Mouse (Mus musculus) layer of hippocampus, adult 9-10 months (tissue): ENCODE results near the gene Prnp.
A peak's percentile ranks its signal among the peaks of the same experiment; 100 is the strongest.

Experiments
- DNase-seq: peaks from one replicate; pipeline ENCODE4 v3.0.0; 2022; ENCODE audit warnings: low spot score

Prnp gene

GRCm38 (mm10) chr2:131949767-131950597 lies 40.3 kb downstream of the Prnp start:
- DNase-seq, result peak; percentile 63

- DNase-seq, result no peak
Measured at GRCm38 (mm10) chr2:131950598-131951095, 40.9 kb downstream of the Prnp start, which contains the start of gene Prnd. TSS of gene Prnd (plus strand) at chr2:131950861.

DNA sequence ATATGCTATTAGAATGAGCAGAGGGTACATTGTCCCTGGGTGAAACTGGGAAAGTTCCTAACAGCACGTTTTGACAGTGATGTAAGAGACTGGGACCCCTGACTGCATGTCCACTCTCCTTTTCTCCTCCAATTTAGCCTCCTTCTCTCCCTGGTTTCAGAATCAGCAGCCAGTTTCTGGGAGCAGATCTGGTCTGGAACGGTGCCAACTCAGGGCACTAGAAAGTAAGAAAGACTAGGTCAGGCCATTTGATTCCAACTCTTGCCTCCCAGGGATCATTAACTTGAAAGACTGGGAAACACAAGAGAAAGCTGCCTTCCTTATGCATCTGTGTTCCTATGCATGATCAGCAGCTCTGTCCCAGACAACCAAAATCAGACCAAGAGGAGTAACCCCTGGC lies 42.7 kb downstream of the Prnp start:
- no peak for DNase-seq

GRCm38 (mm10) chr2:131952961-131953538 lies 43.3 kb downstream of the Prnp start:
- DNase-seq, result no peak

- DNase-seq, result no peak
Measured at GRCm38 (mm10) chr2:131953711-131954110, 44.0 kb downstream of the Prnp start.

DNA sequence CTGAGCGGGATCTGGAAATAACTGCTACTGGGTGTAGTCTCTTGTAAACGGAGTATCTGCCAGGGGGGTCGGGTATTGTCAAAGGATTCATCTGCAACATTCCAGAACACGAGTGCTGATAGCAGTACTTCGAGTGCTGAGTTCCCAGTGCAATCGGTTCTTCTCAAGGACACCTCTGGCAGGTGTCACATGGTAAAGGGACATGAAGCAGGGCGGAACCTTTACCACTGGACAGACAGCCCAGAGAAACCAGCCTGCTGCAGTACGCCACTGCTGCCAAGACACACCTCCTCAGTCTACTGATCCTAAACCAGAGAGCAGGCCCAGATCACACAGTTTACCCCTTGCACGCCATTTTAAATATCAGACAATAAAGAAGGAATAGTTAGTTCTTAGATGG lies 45.1 kb downstream of the Prnp start:
- DNase-seq, result no peak

DNA sequence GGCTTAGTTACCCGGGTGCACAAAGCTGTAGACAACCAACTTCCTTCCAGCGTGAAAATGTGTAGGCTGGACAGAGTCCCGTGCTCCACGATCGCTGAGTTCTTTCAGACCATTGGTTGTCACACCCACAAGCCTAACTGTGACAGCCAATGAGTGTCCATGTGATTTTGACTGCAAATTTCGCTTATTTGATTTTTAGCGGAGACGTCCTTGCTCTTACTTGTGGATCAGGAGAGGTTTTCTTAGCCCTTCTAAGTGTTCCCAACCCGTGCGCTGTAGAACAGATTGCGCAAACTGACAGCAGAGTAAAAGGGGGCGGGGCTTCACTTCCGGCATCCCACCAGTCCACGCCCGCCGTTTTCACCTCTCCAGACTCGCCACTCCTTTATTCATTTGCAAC lies 45.5 kb downstream of the Prnp start:
- DNase-seq, result no peak

GRCm38 (mm10) chr2:131956336-131957256 lies 46.9 kb downstream of the Prnp start:
- no peak for DNase-seq

DNA sequence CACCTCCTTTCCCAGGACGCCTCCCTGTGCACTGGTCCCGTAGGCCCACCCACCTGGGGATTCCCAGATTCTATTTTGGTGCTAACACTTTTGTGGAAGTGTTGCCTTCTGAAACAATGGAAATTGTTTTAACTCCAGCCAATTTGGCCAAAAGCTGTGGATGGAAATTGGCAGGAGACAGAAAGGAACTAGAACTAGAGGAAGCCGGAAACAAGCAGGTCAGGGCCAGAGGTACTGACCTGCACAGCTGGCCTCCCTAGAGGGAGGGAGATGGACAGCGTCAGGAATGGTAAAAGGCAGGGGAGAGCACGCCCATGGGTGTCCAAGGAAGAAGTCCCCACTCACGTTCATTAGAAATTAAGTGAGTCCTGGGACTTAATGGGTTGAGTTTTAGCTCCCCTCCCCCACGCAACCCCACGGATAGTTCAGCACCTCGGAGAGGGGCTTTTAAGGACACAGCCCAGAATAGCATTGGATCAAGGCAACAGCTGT lies 48.0 kb downstream of the Prnp start:
- DNase-seq, result no peak

- no peak for DNase-seq
Measured at GRCm38 (mm10) chr2:131961671-131962070, 51.9 kb downstream of the Prnp start.

- no peak for DNase-seq
Measured at GRCm38 (mm10) chr2:131970597-131970996, 60.9 kb downstream of the Prnp start.

GRCm38 (mm10) chr2:131971098-131971497 lies 61.4 kb downstream of the Prnp start:
- no peak for DNase-seq

- no peak for DNase-seq
Measured at GRCm38 (mm10) chr2:131976663-131977062, 66.9 kb downstream of the Prnp start.

DNA sequence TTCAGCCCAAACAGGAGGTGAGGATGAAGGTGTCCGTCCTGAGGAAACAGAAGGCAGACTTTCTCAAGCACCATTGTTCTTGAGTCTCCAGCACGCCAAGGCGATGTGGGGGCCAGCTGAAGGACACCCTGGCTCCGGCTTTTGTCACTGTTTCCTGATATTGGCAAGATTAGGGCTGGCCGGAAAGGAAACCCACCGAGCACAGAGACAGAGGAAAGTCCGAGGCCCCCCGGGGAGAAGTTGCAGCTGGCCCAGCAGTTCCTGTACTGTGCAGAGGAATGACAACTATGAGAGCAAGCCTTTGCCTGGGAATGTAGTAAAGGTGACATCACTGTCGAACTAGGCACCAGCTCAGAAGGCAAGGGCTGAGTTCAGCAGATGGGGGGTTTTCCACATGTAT lies 71.1 kb downstream of the Prnp start:
- DNase-seq, result no peak

DNA sequence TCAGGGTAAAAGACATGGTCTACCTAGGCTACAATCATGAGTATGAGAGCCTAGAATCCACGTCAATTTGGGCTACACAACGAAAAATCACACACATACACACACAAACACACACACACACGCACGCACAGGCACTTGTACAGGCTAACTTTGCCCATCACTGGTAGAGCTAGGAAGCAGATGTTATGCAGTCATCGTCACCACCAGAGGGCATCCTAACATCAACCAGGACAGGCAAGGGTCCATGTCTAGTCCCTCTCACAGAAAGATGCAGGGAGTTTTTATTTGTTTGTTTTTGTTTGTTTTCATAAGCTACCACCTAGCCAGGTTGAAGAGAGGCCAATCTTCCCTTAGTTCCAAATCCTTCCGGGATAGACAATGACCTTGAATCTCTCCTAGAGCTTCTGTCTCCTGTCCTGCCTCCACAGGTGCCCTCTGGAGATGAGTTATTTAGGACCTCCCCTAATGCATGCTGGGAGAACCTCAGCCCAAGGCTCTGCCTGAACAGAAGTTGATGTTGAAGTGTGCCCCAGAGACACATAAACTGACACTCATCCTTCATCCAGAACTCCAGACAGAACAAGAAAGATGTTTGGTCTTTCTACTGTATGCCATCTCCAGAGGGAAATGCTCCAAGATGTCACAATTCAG lies 72.9 kb downstream of the Prnp start:
- peak; percentile 70 for DNase-seq

GRCm38 (mm10) chr2:131987950-131988349 lies 78.2 kb downstream of the Prnp start:
- DNase-seq, result no peak
